Mouse (Mus musculus): ENCODE results near the gene Mylk. TPM values are rescaled to one million over a fixed set of nuclear protein-coding genes. Genes with fewer than 3 reads are reported as not detected.

Gene Mylk
- total RNA-seq, 2 experiments from 2014 or later: 11.7 to 16.3 TPM

DNA sequence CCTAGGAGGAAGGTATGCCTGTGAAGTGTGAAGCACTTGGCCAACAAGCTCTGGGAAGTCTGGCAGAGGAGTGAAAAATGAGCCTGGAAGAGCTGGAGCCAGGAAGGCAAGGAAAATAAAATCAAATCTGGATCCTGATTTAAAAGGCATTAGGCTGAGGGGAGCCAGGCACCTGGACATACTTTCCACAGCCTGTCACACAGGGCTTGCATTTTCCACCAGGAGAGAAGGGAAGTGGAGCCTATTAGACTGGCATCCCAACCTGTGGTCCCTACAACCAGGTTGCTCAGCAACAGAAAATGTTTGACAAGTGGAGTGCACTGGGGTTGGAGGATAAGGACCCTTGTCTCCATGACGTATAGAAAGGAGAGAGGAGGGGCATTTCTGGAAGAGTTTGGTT lies 89.5 kb downstream of the Mylk start:
- intact Hi-C loops (cut with DNase I): no loop called here
- no peak for DNase-seq (ENCODE audit: low spot score in 2 of 2)

DNA sequence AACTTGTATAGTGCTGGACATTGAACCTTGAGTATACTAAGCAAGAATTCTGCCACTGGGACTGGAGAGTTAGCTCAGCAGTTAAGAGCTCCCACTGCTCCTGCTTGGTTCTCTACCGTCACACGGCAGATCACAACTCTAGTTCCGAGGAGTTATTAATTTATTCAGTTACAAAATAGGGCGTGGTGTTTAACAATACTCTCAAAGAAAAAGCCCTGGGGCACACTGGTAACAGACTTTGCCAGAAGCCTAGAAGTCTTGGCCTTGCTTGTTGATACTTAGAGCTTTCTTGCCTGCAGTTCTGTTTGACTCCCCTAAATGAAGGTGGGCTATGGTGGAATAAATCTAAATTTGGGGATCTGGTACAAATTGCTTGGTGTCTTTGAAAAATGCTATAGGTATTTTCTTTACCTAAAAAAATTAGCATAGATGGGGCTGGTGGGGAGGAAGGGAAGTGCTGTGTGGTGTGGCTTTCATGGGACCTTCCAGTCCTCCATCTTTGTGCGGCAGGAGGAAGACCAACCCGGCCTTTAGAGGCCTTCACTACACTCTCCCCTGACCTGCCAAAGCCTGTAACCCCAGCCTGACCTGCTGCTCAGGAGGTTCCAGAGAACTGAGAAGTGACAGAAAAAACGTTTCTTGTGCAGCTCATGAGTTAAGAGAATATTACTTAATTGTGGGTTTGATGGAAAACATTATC lies 94.1 kb downstream of the Mylk start:
- DNase-seq (ENCODE audit: low spot score in 2 of 2): no peak
- intact Hi-C loops (cut with DNase I): no loop called here

DNA sequence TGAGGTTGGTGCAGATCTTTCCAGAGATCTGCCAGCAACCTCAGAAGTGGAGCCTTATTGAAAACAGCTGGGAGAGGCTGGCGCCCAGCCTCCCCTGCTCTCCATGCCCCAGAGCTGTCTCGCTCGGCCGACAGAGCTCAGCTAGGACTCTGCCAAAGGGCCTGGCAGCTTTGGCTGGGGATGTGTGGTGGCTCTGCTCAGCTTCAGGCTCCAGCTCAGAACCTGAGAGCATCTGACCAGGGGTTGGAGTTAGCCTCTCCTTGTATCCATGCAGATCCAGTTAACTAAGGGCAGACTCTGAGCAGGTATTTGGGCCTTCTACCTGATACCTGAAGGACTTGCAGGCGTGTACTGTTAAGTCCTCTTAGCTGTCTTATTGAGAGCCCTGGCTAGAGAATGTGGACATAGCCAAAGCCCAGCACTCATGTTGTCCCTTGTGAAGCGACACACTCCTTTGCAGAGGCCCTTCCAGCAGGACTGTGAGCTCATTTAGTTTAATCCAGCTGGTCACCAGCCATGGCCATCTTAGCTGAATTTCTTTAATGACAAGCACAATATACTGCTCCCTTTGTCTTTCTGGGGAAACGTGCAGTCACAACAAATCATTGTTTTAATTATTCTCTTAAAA lies 94.8 kb downstream of the Mylk start:
- intact Hi-C loops (cut with DNase I): no loop called here
- DNase-seq (ENCODE audit: low spot score in 2 of 2): no peak

DNA sequence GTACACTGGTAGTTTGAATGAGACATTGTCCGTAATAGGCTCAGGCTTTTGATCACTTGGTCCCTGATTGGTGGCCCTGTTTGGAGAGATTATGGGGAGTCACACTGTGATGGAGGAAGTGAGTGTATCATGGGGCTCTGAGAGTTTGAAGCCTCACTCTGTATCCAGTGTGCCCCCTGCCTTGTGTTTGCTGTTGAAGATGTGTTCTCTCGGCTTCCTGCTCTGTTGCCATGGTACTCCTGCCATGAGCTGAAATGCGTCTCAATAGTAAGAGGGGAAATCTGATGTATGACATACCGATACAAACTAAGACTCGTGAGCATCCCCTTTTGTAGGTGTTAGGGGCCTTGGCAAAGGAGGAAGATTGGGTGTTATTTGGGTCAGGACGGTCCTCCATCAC lies 99.8 kb downstream of the Mylk start:
- no peak for DNase-seq (ENCODE audit: low spot score in 2 of 2)
- intact Hi-C loops (cut with DNase I): no loop called here

DNA sequence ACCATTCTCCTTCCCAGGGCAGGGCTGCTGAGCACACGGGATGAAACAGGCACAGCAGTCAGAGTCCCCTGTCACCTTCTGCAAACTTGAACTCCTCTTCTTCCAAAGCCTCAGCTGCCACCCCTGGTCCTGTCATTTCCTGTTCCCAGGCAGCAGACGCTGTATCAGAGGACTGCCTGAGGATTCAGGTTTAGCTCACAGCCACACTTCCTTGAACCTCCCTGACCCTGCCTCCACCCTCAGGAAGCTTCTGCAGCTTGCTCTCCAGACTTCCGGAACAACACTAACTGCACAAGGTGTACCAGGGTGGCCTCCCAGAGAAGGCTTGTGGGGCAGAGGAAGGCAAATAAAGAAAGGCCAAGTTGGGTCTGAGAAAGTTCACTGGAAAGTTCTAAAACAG lies 102.6 kb downstream of the Mylk start:
- no peak for DNase-seq (ENCODE audit: low spot score in 2 of 2)
- intact Hi-C loops (cut with DNase I): no loop called here

DNA sequence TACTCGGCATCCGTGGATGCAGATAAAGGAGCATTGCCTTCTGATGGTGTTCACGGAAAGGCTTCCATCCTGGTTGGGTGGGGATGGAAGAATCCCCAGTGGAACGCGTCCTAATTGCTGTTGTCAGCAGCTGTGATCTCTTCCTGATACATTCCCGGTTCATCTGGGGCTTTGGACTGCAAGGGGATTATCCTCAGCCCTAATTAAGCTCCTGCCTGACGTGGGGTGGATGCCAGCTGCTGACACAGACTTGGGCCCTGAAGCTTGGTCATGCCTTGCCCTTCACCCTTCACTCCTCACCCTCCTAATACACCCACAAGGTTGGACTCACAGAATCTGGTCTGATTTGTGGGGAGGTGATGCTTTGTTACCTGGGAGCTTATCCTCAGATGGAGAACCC lies 109.1 kb downstream of the Mylk start:
- no peak for DNase-seq (ENCODE audit: low spot score in 2 of 2)
- intact Hi-C loops (cut with DNase I): no loop called here

DNA sequence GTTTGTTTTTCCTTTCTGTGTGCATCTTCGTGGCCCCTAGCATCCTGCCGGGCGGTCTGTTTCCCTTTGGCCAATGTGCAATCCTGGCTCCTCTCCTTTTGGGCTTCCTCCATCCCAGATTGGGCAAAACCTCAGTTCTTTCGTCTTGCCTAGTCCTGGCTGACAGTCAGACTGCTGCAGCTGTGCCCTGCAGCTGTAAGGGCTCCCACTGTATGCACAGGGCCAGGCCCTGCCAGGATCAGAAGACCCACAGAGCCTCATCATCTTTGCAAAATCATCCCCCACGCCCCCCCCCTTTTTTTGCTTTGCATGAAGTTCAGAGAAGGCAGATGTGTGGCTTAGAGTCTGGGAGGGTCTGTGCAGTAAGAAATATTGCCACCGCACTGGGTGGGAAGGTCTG lies 110.1 kb downstream of the Mylk start:
- intact Hi-C loops (cut with DNase I): no loop called here
- no peak for DNase-seq (ENCODE audit: low spot score in 2 of 2)

DNA sequence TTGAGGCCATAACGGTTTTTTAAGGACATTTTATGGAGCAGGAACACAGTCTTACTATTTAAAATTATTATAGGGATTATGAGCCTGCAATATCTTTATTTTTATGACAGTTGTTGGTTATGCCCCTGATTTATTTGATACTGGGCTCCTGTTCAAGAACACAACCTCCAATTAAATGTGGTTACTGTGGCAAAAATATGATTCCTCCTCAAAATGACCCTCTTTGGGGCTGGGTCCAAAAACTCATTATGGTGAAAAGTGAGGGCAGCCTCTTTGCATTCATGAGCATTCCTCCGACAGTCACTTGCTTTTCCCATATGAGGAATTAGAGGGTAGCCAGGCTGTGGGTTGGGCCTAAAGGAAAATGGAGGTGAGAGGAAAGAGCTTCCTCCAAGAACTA lies 110.7 kb downstream of the Mylk start:
- DNase-seq (ENCODE audit: low spot score in 2 of 2): no peak
- intact Hi-C loops (cut with DNase I): no loop called here

DNA sequence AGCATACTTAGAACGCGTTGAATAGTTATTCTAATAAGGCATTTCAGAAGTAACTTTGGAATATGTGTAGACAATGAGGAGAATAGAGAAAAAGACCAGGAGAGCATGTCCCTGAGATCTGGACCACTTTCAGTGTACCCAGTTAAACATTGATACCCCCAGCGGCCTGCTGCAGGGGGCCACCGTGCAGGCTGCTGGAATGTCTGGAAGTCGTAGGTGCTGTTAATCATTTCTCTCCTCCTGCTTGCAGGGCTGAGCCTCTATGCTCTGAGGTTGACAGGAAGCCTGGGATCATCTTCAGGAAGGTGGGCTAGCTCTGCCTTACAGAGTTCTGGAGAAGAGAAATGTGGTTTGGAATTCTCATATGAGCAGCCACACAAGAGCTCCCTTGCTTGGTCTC lies 112.6 kb downstream of the Mylk start:
- no peak for DNase-seq (ENCODE audit: low spot score in 2 of 2)
- intact Hi-C loops (cut with DNase I): no loop called here

DNA sequence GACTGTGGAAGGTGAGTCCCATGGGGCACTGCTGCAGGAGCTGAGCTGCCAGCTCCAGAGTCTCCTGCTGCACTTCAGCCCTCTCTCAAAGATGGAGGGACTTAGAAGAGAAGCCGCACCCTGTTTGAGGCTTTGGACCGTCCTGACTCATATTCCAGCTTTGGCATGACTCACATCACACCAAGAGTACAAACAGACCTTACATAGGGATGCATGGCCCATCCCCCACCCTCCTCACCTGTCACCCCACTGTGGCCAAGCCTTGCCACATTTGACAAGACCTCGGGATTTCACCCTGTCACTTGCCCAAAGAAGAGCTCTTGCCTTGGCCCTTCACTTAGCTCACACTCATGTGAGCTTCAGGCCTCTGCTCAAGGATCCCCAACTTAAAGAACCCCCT lies 115.8 kb downstream of the Mylk start:
- no peak for DNase-seq (ENCODE audit: low spot score in 2 of 2)
- intact Hi-C loops (cut with DNase I): no loop called here

DNA sequence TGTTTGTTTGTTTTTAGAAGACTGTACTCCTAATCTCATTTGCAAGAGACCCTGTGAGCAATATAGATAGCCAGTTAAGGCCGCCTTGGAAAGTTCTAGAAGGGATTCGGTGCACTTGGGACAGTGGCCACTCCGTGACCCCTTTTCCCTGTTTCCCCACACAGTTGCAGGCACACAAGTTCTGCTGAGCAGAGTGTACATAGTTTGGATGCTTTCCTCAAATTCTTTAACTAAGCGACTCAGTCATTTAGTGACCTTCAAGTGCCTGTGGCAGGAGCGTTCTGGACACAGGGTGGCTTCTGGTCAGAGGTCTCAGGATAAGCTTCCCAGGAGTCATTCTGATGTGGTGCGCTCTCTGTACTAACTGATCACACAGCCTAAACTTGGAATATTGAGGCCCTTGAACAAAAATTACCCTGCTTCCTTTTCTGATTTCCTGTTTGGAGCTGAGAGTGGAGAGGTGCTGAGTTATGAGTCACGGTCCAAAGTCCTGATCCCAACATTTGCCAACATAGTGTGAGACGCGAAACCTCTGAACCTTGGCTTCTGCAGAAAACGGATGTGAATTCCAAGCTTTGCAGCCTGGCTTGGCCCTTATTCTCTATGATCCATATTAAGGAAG lies 116.8 kb downstream of the Mylk start:
- intact Hi-C loops (cut with DNase I): no loop called here
- DNase-seq (ENCODE audit: low spot score in 2 of 2): no peak

DNA sequence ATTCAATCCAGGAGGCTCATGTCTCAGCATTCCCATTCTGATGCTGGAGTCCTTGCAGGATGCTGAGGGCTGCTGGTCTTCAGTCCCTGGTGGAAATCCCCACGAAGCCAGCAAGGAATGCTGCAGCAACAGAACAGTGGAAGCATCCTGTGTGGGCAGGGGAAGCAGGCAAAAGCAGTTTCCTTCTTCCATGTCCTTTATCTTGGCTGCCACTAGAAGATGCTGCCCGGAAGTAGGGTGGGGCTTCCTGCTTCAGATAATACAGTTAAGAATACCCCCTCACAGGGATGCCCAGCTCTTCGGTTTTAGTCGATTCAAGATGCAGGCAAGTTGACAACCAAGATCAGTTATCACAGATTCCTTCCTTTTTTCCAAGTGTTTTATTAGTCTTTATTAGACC lies 120.4 kb downstream of the Mylk start:
- DNase-seq (ENCODE audit: low spot score in 2 of 2): no peak
- intact Hi-C loops (cut with DNase I): no loop called here

DNA sequence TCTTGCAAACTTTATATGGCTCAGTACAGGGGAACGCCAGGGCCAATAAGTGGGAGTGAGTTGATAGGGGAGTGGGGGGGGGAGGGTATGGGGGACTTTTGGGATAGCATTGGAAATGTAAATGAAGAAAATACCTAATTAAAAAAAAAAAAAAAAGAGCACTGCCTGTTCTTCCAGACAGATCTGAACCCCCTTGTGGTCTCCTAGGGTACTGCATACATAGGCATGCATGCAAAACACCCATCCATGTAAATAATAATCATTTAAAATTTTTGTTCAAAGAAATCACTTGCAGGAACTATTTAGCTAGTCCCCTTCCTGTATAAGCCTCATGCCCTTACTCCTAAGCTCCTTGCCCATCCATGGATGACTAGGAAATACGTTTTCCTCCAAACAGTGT lies 122.2 kb downstream of the Mylk start:
- no peak for DNase-seq (ENCODE audit: low spot score in 2 of 2)
- intact Hi-C loops (cut with DNase I): no loop called here

DNA sequence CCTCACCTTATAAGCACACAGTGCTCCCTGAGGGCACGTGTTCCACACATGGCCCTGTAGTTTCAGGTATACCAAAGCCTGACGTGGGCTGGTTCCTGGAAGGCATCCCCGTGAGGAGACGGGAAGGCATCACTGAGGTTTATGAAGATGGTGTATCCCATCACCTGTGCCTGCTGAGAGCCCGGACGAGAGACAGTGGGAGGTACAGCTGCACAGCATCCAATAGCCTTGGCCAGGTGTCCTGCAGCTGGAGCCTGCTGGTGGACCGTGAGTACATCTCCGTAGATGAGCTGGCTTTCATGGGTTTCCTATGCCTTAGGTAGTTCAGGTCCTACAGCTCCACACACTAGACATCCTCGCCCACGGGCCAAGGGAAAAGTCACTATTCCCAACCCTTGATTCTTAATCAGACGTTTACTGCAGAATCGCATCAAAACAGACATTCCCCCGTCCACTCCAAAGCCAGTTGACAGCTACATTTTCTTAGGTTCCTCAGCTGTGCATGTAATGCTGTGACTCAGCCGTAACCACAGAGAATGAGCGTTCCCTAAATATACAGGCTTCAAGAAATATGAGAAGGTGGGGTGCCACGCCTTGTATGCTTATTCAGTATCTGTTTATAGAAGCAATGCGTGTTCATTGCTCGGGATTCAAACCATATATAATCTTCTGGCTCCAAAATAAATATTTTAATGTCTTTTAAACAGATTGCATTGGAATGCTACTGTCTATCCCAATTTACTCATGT lies 135.2 kb downstream of the Mylk start:
- intact Hi-C loops (cut with DNase I): no loop called here
- peak in 1 of 2 experiments; percentile 52 for DNase-seq (ENCODE audit: low spot score in 2 of 2)

DNA sequence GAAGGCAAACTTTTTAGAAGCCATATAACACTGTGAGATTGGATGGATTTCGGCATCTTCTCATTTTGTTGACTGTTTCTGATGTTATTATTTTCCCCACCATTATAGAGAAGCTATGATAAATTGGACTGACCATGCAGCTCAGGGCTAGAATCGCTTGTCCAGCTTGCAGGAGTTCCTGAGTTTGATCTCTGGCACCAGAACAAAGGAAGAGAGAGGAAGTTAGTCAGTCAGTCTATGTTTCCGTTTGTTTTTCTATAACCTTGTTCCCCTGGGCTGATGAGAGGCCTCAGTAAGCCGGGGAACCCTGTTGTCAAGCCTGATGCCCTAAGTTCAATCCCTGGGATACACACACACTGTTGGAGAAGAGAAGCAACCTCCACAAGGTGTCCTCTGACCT lies 135.8 kb downstream of the Mylk start:
- intact Hi-C loops (cut with DNase I): no loop called here
- DNase-seq (ENCODE audit: low spot score in 2 of 2): no peak

DNA sequence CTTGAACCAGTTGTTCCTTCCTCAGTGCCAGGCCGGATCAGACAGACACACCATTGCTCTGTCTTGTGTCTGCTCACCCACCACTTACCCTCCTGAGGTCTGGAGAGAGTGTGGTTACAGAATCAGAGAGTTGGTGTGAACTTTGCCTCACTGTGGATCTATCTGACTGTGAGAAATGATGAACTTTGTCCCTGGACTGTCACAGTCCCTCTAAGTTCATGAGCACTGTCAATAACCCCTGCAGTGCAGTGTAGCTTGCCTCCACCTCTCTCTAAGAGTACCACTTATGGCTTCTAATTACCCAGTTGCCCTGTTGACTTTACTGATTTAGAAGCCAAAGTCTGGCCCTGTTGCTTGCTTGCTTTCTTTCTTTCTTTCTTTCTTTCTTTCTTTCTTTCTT lies 142.0 kb downstream of the Mylk start:
- no peak for DNase-seq (ENCODE audit: low spot score in 2 of 2)
- intact Hi-C loops (cut with DNase I): no loop called here

DNA sequence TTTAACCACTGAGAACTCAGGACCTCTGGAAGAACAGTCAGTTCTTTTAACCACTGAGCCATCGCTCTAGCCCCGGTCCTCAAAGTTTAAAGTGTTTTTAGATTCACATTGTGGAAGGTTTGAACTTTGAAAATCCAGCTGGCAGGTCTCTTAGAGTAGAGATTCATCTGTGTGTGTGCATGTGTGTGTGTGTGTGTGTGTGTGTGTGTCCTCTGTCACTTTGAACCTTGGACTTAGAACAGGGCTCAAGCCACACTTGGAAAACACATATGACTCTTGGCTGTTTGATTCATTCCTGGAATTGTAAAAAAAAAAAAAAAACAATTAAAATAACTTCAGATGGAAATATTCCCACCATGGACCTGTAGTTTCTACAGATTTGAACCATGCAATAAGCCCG lies 149.0 kb downstream of the Mylk start:
- intact Hi-C loops (cut with DNase I): no loop called here
- DNase-seq (ENCODE audit: low spot score in 2 of 2): no peak

DNA sequence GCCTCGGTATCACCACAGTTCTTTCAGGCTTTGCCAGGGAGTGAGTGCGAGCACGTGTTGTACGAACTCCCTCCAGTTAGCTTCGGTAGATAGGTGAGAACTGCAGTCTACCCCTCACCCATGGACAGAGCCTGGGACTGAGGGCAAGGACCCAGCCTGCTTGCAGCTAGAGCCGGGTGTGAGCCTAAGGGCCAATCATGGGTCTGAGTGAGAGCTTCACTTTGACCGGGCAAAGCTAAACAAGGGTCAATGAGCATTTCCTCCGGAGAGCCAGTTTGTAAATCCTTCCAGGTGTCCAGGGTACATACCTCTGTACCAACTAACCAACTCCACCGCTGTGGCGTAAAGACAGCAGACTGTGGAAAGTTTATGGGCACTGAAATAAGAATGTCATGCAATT lies 150.9 kb downstream of the Mylk start:
- intact Hi-C loops (cut with DNase I): no loop called here
- no peak for DNase-seq (ENCODE audit: low spot score in 2 of 2)

DNA sequence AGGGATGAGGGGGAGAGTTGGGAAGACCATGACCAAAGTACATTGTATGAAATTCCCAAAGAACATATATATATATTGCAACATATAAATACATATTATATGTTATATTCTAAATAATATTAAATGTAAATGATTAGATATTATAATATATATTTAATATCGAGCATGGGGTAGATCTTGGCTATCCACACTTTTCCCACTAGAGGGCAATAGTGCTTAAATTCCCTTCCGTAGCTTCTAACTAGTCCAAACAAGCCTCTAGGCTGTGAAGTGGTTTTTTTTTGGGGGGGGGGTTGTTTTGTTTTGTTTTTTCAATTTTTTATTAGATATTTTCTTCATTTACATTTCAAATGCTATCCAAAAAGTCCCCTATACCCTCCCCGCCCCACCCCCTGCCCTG lies 152.0 kb downstream of the Mylk start:
- intact Hi-C loops (cut with DNase I): no loop called here
- DNase-seq (ENCODE audit: low spot score in 2 of 2): no peak

DNA sequence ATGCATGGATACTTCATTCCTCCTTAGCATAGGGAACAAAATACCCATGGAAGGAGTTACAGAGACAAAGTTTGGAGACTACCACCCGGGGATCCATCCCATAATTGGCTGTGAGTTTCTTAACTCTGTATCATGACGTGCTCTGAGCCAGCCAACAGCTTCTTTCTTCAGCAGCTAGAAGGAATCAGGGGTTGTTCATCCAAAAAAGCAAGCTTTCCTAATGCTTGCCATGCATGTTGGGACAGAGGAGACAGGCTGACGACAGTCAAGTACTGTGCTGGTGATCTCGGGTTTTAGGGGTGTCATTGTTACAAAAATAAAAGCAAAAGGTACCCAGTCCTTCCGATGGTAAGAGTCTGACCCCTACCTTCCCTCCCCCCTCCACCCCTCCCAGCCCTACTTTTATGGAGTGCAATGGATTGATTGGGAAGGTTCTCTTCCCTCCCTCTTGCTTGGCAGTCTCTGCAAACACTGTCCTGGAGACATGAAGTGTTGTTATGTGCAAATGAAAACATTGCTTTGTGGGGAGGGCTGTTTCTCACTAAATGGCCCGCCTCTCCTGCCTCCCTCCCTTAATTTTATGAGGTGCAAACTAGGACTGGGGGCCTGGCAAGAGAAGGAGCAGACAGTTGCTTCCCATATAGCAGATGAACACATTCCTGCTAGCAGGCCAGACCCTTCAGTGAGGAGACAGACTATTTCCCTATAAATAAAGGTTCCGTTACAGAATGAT lies 153.2 kb downstream of the Mylk start:
- no peak for DNase-seq (ENCODE audit: low spot score in 2 of 2)
- intact Hi-C loops (cut with DNase I): no loop called here
